Comparison of ENCODE assay signal across 10 mouse cellular contexts in genomic region chr12:21140153-21140552, GRCm38 (mm10).
A peak's percentile ranks its signal among the peaks of the same experiment; 100 is the strongest.
DNase-seq lines count a peak whose midpoint lies in the region; ATAC-seq and TF ChIP-seq lines count a peak whose summit lies in the region.
"Had no signal": no experiment of that assay in that cellular context is flagged by ENCODE, and none has a peak within 500 bp of the region (broad histone marks: within the 10 kb centered on the region; RNA-seq: fewer than 3 reads in every experiment).

No protein-coding gene starts in this region.

- H3K36me3 ChIP-seq in midbrain, postnatal 0 days (ENCODE audit: insufficient read depth, low read length): peaks cover 3% of the 10 kb centered on the region; the same call in 1 of the 2 replicates
- H3K36me3 ChIP-seq in midbrain, embryonic 13.5 days: no peaks in the 10 kb centered on the region
- H3K36me3 ChIP-seq: limb, embryonic 15.5 days had no signal

- H3K4me3 ChIP-seq in midbrain, postnatal 0 days (ENCODE audit: low read depth, low read length): no peak overlapping the region
- no peak overlapping the region for H3K4me3 ChIP-seq in midbrain, embryonic 13.5 days (replicated peaks)
- H3K4me3 ChIP-seq: limb, embryonic 15.5 days had no signal

- H3K9me3 ChIP-seq in midbrain, postnatal 0 days (ENCODE audit: low read length): no peaks in the 10 kb centered on the region
- H3K9me3 ChIP-seq in midbrain, embryonic 13.5 days: no peaks in the 10 kb centered on the region
- H3K9me3 ChIP-seq: limb, embryonic 15.5 days had no signal

- DNase-seq in midbrain, postnatal 0 days (ENCODE audit: low spot score): no peak
- peak; percentile 39 to 65 for DNase-seq in cerebellum, postnatal 36 days
- peak; percentile 69 to 76 for DNase-seq in left cerebral cortex, adult 18-20 months (ENCODE audit: low spot score in 2 of 2)
- DNase-seq in right cerebral cortex, postnatal 4 days: peak; percentile 25
- no peak for DNase-seq in heart, adult 8-10 months (ENCODE audit: low spot score)
- no peak for DNase-seq in adrenal gland, adult 18-20 months (ENCODE audit: low spot score in 2 of 2)
- DNase-seq: kidney, adult 9 months; thymus, postnatal 36 days had no signal

- H3K9ac ChIP-seq in midbrain, postnatal 0 days (replicated peaks; ENCODE audit: low read length, poor library complexity, severe bottlenecking): no peak overlapping the region
- no peak overlapping the region for H3K9ac ChIP-seq in midbrain, embryonic 13.5 days (replicated peaks)
- H3K9ac ChIP-seq: limb, embryonic 15.5 days had no signal

- no peak for ATAC-seq in midbrain, postnatal 0 days (ENCODE audit: low FRiP score)
- no peak for ATAC-seq in midbrain, embryonic 13.5 days

- no peak for TF ChIP-seq CTCF in midbrain, postnatal 0 days (IDR thresholded peaks at IDR 0.05)

- no peak overlapping the region for H3K4me2 ChIP-seq in midbrain, postnatal 0 days (ENCODE audit: low read depth, low read length, poor library complexity, severe bottlenecking)
- H3K4me2 ChIP-seq in midbrain, embryonic 13.5 days (replicated peaks): no peak overlapping the region
- H3K4me2 ChIP-seq: limb, embryonic 15.5 days had no signal

- peaks cover 8% of the 10 kb centered on the region; the same call in 1 of the 2 replicates for H3K4me1 ChIP-seq in midbrain, postnatal 0 days (ENCODE audit: insufficient read depth, low read length)
- H3K4me1 ChIP-seq in midbrain, embryonic 13.5 days (replicated peaks): peaks cover 35% of the 10 kb centered on the region

- peak overlapping the region; percentile 51; the same call in 1 of the 2 replicates for H3K27ac ChIP-seq in midbrain, postnatal 0 days (ENCODE audit: low read depth, low read length)
- no peak overlapping the region for H3K27ac ChIP-seq in midbrain, embryonic 13.5 days
- H3K27ac ChIP-seq: limb, embryonic 15.5 days had no signal

- H3K27me3 ChIP-seq in midbrain, postnatal 0 days (ENCODE audit: insufficient read depth, low read length): no peaks in the 10 kb centered on the region
- H3K27me3 ChIP-seq in midbrain, embryonic 13.5 days: no peaks in the 10 kb centered on the region
- H3K27me3 ChIP-seq: limb, embryonic 15.5 days had no signal

- 83% methylated on average over 14 of the region's 14 CpGs for whole genome bisulfite sequencing in midbrain, postnatal 0 days
- WGBS in midbrain, embryonic 13.5 days: 90% methylated on average over 14 of the region's 14 CpGs

Comparison
In these comparisons a context has a peak if more than half of its experiments do, and no peak if none do; other contexts are left out.
1. DNase-seq: peak in cerebellum, postnatal 36 days (2 of 2), left cerebral cortex, adult 18-20 months (2 of 2) and right cerebral cortex, postnatal 4 days (single experiment); none in midbrain, postnatal 0 days (single experiment), heart, adult 8-10 months (single experiment) and adrenal gland, adult 18-20 months (0 of 2).